Mouse (Mus musculus): Measurements from ENCODE around the gene Atp4a. TPM values are rescaled to one million over a fixed set of nuclear protein-coding genes. Genes with fewer than 3 reads are reported as not detected.

The Atp4a gene
- polyA plus RNA-seq, 1 experiment from 2014 or later = 9.2 TPM

DNA sequence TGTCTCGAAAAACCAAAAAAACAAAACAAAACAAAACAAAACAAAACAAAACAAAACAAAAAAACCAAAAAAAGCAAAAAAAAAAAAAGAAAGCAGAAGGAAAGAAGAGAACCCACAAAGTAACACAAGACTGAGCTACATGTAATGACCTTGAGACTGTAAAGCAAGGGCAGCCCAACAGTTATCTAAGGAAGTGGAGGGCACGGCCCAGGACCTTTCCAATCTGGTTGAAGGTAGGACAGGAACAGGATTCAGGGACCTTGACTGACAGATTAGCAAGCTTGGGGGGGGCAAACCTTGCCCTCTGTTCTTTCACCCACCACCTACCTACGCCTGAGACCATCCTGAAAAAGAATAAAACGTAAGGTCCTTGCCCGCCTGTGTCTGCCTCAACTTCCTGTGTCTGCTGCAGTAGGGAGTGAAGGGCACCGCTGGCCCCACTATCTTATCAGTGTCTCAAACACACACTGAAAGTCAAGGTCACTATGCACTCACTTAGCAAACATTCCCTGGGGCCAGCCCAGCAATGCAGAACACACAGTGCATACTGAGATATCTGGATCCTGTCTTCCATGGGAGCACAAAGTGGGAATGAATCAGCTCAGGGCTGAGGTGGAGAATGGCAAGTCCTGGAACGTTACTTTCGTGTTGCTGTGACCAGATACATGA, 5.7 kb upstream of the Atp4a start:
- H3K4me3 ChIP-seq (replicated peaks) = no peak overlapping the region
- no peaks in the 10 kb centered on the region for H3K27me3 ChIP-seq (replicated peaks)
- no peak overlapping the region for H3K9ac ChIP-seq
- no peaks in the 10 kb centered on the region for H3K36me3 ChIP-seq
- WGBS = 52% methylated on average over 8 of the region's 8 CpGs
- H3K4me1 ChIP-seq = 0 out of 2 replicates have a peak, but pooled peaks cover 2% of the 10 kb centered on the region
- H3K9me3 ChIP-seq = no peaks in the 10 kb centered on the region
- ATAC-seq (ENCODE audit: insufficient read depth, low FRiP score, low read depth) = peak; percentile 92
- H3K27ac ChIP-seq = peak overlapping the region; percentile 80
- 0 out of 2 replicates have a peak overlapping the region, but pooled peaks have one; percentile 19 for H3K4me2 ChIP-seq

DNA sequence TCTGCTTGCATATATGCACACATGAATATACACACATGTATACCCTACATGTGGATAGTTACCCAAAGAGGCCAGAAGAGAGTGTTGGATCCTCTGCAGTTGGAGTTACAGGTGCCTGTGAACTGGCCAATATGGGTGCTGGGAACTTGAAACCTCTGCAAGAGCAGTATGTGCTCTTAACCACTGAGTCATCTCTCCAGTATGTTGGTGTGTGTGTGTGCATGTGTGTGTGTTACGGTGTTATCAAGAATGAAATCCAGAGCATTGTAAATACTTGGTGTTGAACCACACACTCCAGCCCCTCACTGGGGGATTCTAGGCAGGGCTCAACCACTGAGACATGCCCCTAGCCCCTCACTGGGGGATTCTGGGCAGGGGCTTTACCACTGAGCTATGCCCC, 4.6 kb upstream of the Atp4a start:
- no peak overlapping the region for H3K9ac ChIP-seq
- H3K4me3 ChIP-seq (replicated peaks) = no peak overlapping the region
- peak; percentile 15; the same call in 1 of the 2 replicates for ATAC-seq (ENCODE audit: insufficient read depth, low FRiP score, low read depth)
- peak overlapping the region; percentile 31; the same call in 1 of the 2 replicates for H3K27ac ChIP-seq
- H3K9me3 ChIP-seq = no peaks in the 10 kb centered on the region
- no peaks in the 10 kb centered on the region for H3K36me3 ChIP-seq
- H3K4me2 ChIP-seq = no peak overlapping the region
- no peaks in the 10 kb centered on the region for H3K27me3 ChIP-seq (replicated peaks)
- 67% methylated on average over 1 of the region's 1 CpGs for WGBS
- 0 out of 2 replicates have a peak, but pooled peaks cover 2% of the 10 kb centered on the region for H3K4me1 ChIP-seq

DNA sequence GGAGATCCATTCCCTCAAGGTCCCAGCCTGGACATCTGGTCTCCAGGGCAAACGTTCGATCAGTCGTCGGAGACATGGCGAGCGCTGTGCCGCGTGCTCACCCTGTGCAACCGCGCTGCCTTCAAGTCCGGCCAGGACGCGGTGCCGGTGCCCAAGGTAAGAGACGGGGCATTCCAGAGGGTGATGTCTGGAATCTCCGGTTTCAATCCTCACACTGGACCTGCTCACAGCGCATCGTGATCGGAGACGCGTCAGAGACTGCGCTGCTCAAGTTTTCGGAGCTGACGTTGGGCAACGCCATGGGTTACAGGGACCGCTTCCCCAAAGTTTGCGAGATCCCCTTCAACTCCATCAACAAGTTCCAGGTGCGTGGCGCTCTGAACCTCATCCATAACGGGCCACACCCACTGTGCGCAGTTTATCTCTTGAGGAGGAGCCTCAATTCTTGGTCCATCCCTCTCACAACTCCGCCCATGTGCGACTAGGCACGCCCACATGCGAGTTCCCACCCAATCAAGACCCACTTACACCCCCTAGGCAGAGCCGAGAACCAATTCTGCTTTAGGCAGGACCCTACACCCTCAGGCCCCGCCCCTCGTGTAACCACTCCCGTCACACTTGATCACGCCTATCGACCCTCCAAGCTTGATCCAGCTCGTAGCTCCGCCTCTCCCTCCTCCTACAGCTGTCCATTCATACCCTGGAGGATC, 5.2 kb downstream of the Atp4a start:
- no peaks in the 10 kb centered on the region for H3K36me3 ChIP-seq
- peak; percentile 96 for ATAC-seq (ENCODE audit: insufficient read depth, low FRiP score, low read depth)
- no peak overlapping the region for H3K9ac ChIP-seq

DNA sequence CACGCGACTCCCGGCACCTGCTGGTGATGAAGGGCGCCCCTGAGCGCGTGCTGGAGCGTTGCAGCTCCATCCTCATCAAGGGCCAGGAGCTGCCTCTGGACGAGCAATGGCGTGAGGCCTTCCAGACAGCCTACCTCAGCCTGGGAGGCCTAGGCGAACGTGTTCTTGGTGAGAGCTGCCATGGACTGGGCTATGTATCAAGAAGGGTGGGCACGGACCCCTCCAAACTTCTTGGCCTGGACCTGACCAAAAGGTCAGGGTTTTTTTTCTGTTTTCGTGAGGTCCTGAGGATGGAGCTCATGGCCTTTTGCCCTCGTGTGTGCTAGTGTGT, 5.7 kb downstream of the Atp4a start:
- H3K36me3 ChIP-seq = no peaks in the 10 kb centered on the region
- peaks cover 13% of the 10 kb centered on the region; the same call in 1 of the 2 replicates for H3K27me3 ChIP-seq (replicated peaks)
- no peak overlapping the region for H3K9ac ChIP-seq
- H3K27ac ChIP-seq = no peak overlapping the region
- 9% methylated on average over 14 of the region's 14 CpGs for WGBS
- no peak for ATAC-seq (ENCODE audit: insufficient read depth, low FRiP score, low read depth)
- H3K4me1 ChIP-seq = peaks cover 7% of the 10 kb centered on the region; the same call in 1 of the 2 replicates
- peak overlapping the region; percentile 77 for H3K4me2 ChIP-seq
- no peaks in the 10 kb centered on the region for H3K9me3 ChIP-seq
- peak overlapping the region; percentile 38 for H3K4me3 ChIP-seq (replicated peaks)

More for the DNA sequence above, 5.2 kb downstream of the Atp4a start:
- Histone ChIP-seq H3K4me1 (peaks cover 7% of the 10 kb centered on the region; the same call in 1 of the 2 replicates), H3K27me3 (replicated peaks) (peaks cover 13% of the 10 kb centered on the region; the same call in 1 of the 2 replicates), H3K4me2 (peak overlapping the region; percentile 77), H3K4me3 (replicated peaks) (peak overlapping the region; percentile 38), H3K27ac (no peak overlapping the region), H3K9me3 (no peaks in the 10 kb centered on the region)
- under 1% methylated on average over 43 of the region's 43 CpGs for WGBS

DNA sequence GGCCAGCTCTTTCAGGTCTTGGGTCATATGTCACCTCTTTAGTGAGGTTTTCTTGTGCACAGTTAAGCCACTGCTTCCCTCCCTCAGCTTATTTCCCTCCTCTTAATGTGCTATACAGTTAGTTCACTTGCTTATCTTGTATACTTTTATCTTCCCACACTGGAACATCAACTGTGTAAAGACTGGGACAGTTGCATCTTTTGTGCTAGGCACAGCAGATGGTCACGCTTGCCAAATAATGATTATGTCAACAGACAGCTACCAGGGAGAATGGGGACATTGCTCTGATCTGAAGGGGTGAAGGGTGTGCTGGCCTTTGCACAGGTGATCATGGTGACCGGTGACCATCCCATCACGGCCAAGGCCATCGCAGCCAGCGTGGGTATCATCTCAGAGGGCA, 7.7 kb downstream of the Atp4a start:
- H3K36me3 ChIP-seq = no peaks in the 10 kb centered on the region
- WGBS = 91% methylated on average over 5 of the region's 5 CpGs
- peaks cover 13% of the 10 kb centered on the region; the same call in 1 of the 2 replicates for H3K27me3 ChIP-seq (replicated peaks)
- H3K27ac ChIP-seq = no peak overlapping the region
- no peak overlapping the region for H3K4me2 ChIP-seq
- no peak for ATAC-seq (ENCODE audit: insufficient read depth, low FRiP score, low read depth)
- peaks cover 7% of the 10 kb centered on the region; the same call in 1 of the 2 replicates for H3K4me1 ChIP-seq
- H3K9me3 ChIP-seq = no peaks in the 10 kb centered on the region
- no peak overlapping the region for H3K4me3 ChIP-seq (replicated peaks)
- H3K9ac ChIP-seq = no peak overlapping the region

DNA sequence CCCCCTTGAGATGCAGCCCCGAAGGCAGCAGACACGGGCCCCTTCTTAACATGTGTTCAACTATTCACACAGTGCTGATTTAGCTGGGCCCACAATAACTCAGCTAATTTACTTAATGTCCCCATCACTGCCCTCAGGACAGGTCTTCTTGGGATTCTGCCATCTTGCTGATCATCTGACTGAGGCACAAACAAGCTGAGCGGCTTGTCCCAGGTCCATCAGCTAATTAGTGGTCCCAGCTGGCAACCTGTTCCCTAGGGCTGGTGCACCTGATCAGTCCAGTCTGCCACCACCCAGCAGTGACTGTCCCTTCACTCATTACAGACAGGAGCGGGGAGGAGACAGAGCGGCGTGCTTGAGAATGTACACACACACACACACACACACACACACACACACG, 9.3 kb downstream of the Atp4a start:
- WGBS = 80% methylated on average over 7 of the region's 7 CpGs
- H3K27me3 ChIP-seq (replicated peaks) = 0 out of 2 replicates have a peak, but pooled peaks cover 6% of the 10 kb centered on the region
- H3K36me3 ChIP-seq = no peaks in the 10 kb centered on the region
- no peak overlapping the region for H3K4me2 ChIP-seq
- H3K9me3 ChIP-seq = no peaks in the 10 kb centered on the region
- no peak overlapping the region for H3K4me3 ChIP-seq (replicated peaks)
- peaks cover 7% of the 10 kb centered on the region; the same call in 1 of the 2 replicates for H3K4me1 ChIP-seq
- H3K9ac ChIP-seq = no peak overlapping the region
- no peak for ATAC-seq (ENCODE audit: insufficient read depth, low FRiP score, low read depth)
- H3K27ac ChIP-seq = no peak overlapping the region

DNA sequence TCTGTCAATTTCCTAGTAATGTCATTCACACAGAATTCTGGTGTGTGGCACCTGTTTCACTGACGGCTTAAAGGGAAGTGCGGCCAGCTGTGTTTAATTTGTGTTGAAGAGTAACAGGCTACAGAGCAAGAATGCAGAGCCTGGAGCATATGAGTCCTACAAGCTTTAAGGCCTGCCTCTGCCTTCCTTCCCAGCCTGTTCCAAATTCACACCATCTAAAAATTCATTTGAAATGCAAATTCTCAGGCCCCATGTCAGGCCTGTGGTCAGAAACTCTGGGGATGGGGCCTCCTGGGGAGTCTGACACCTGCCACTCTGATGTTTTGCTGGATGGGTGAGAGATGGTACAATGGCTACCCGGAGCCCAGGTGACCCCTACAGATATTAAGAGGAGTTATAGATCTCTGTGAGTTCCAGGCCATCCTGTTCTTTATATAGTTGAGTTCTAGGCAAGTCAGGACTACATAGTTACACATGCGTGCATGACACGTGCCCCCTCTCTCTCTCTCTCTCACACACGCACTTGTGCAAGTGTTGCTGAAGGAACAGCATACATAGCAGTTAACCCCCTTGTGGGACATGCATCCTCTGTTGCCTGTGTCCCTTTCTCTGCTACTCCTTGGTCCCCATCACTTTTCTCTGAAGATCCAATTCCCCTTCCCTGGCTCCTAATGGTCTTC, 11.4 kb downstream of the Atp4a start:
- no peak overlapping the region for H3K4me2 ChIP-seq
- peaks cover 6% of the 10 kb centered on the region for H3K4me1 ChIP-seq
- H3K27me3 ChIP-seq (replicated peaks) = no peaks in the 10 kb centered on the region
- H3K27ac ChIP-seq = no peak overlapping the region
- no peak for ATAC-seq (ENCODE audit: insufficient read depth, low FRiP score, low read depth)
- H3K36me3 ChIP-seq = 0 out of 2 replicates have a peak, but pooled peaks cover 5% of the 10 kb centered on the region
- 54% methylated on average over 6 of the region's 6 CpGs for WGBS
- no peak overlapping the region for H3K9ac ChIP-seq
- no peaks in the 10 kb centered on the region for H3K9me3 ChIP-seq
- no peak overlapping the region for H3K4me3 ChIP-seq (replicated peaks)

DNA sequence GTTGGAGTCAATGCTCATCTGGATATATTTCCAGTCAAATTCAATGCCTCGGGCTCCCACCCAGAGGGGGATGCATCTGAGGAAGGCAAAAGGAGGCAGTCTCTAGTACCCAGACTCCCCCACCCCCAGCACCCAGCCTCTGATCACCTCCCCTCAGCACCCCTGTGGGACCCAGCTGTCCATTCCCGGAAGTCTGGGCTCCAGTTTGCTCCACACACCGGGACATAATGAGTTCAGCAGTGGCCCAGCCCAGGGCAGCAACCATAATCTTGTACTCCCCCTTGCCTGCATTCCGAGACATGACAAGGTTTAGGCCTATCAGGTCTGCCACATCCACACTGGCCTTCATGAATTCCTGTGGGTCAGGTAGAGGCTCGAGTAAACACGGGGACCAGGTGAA, 16.2 kb downstream of the Atp4a start:
- peak overlapping the region; percentile 68 for H3K4me3 ChIP-seq (replicated peaks)
- peaks cover 12% of the 10 kb centered on the region for H3K4me1 ChIP-seq
- H3K27me3 ChIP-seq (replicated peaks) = no peaks in the 10 kb centered on the region
- no peak for ATAC-seq (ENCODE audit: insufficient read depth, low FRiP score, low read depth)
- WGBS = 73% methylated on average over 6 of the region's 6 CpGs
- peaks cover 16% of the 10 kb centered on the region; the same call in 1 of the 2 replicates for H3K36me3 ChIP-seq
- H3K27ac ChIP-seq = no peak overlapping the region
- H3K4me2 ChIP-seq = peak overlapping the region; percentile 84
- H3K9me3 ChIP-seq = no peaks in the 10 kb centered on the region
- peak overlapping the region; percentile 16; the same call in 1 of the 2 replicates for H3K9ac ChIP-seq

DNA sequence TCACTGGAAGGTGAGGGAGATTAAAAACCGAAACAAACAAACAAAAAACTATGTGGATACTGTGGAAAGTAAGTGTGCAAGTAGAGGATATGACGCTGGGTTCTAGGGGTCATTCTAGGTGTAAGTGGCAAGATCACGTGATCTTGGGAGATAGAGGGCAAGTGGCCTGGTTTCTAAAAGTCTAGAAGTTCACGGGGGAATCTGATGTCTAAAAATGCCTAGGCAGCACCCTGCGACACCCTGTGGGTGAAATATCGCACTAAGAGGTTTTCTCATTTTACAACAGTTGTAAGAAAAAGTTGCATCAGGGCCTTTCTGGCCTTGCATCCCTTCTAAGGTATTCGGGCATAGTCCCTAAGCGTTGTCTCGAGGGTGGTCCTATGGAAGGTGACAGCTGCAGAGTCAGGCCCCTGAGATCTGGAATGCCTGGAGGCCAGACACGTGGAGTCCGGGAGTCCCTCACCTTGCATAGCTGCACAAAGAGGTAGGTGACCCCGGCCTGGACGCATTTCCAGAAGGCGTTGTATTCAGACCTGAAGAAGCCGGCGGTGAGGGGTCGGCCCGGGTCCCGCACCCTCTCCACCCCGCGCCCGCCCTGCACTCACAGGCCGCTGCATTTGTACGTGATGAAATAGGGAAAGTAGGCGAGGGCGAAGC, 16.9 kb downstream of the Atp4a start:
- no peaks in the 10 kb centered on the region for H3K9me3 ChIP-seq
- 6% methylated on average over 26 of the region's 26 CpGs for WGBS
- ATAC-seq (ENCODE audit: insufficient read depth, low FRiP score, low read depth) = no peak

DNA sequence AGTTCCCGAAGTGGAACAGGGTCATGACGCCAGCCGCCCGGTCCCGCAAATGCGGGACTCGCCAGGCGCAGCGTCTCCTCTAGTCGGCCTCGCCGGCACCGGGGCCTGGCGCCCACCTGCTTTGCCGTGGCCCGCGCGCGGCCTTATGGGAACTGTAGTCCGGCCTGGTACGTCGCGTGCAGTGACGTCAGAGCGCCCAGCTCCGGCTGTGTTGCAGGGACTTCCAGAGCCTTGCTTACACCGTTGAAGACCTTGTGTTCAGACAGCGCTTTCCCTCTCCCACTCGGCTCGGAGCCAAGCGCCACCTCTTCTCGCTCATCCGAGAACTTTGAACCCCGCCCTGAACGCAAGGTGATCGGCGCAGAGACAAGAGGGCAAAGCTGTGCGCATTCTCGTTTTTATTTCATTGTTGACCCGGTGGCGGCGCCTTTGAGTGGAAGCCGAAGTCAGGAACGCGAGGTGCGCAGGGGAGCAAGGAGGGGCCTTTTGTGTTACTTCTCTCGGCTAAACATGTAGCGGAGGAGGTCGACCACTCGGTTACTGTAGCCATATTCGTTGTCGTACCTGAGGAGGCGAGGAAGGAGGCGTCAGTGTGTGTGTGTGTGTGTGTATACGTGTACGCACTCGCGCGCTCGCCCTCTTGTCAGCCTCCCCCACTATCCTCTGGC, 17.5 kb downstream of the Atp4a start, which contains the start of gene Tmem147:
Tmem147 (minus strand) TSS at position 145 of the 668 bp plus-strand sequence.
- Histone ChIP-seq H3K9me3 (no peaks in the 10 kb centered on the region), H3K27me3 (replicated peaks) (no peaks in the 10 kb centered on the region), H3K9ac (peak within 1 kb of the TSS; percentile 61), H3K4me2 (peak within 1 kb of the TSS; percentile 84), H3K36me3 (peaks cover 18% of the 10 kb centered on the region), H3K27ac (peak within 1 kb of the TSS; percentile 90), H3K4me1 (peaks cover 12% of the 10 kb centered on the region), H3K4me3 (replicated peaks) (peak within 1 kb of the TSS; percentile 68)
- under 1% methylated on average over 60 of the region's 60 CpGs for WGBS
- ATAC-seq (ENCODE audit: insufficient read depth, low FRiP score, low read depth) = peak; percentile 96

More for the DNA sequence above, 16.9 kb downstream of the Atp4a start:
- H3K9ac ChIP-seq = peak overlapping the region; percentile 61
- no peaks in the 10 kb centered on the region for H3K27me3 ChIP-seq (replicated peaks)
- peak overlapping the region; percentile 68 for H3K4me3 ChIP-seq (replicated peaks)
- H3K27ac ChIP-seq = peak overlapping the region; percentile 90
- peaks cover 12% of the 10 kb centered on the region for H3K4me1 ChIP-seq
- peak overlapping the region; percentile 84 for H3K4me2 ChIP-seq
- H3K36me3 ChIP-seq = peaks cover 17% of the 10 kb centered on the region; the same call in 1 of the 2 replicates

Data from stomach, embryonic 15.5 days (tissue).